Mouse (Mus musculus) heart, postnatal 0 days (tissue): ENCODE results near the gene Gpr55.

ENCODE experiments used
- CTCF ChIP-seq: IDR thresholded peaks from 2 replicates; pipeline ENCODE4 v1.5.1; 2016; ENCODE audit warnings: antibody characterized with exemption, control low read depth, low read depth
- EP300 ChIP-seq: IDR thresholded peaks from 2 replicates; pipeline ENCODE4 v1.6.1; 2016; ENCODE audit warnings: antibody characterized with exemption, low read depth

- TF ChIP-seq EP300: no peak
- TF ChIP-seq CTCF: no peak
These were observed 41.2 kb downstream of the Gpr55 start for GRCm38 (mm10) chr1:85919621-85920020.
